Mouse (Mus musculus) heart, postnatal 0 days (tissue): ENCODE data around the gene Gpx6.

ENCODE experiments used
- CTCF ChIP-seq: IDR thresholded peaks from 2 replicates; pipeline ENCODE4 v1.5.1; 2016; ENCODE audit warnings: antibody characterized with exemption, control low read depth, low read depth
- EP300 ChIP-seq: IDR thresholded peaks from 2 replicates; pipeline ENCODE4 v1.6.1; 2016; ENCODE audit warnings: antibody characterized with exemption, low read depth

DNA sequence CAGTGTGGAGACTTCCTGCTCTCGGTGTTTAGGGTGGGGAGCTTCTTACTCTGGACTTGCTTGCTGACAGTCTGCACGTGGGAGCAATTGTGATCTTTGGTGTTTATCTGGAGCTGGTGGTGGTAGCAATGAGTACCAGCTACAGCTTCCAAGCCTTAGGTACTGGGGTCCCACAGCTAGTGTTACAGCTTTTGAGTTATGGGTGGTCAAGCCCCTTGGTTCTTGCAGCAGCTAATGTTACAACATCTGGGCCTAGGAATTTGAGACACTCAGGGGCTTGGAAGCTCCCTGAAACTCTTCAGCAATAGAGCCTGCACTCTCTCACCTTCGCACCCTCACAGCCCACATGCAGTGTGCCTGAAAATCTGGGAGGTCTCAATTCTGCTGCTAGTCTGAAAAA, 8.3 kb downstream of the Gpx6 start:
- TF ChIP-seq CTCF (no peak), EP300 (no peak)
